Mouse (Mus musculus) liver, postnatal 0 days (tissue): ENCODE data around the gene Dnm3.

Source experiments
- CTCF ChIP-seq: sonication (generic); IDR thresholded peaks from 2 replicates; pipeline ENCODE4 v1.5.1; 2016; ENCODE audit warnings: antibody characterized with exemption, low read depth
- EP300 ChIP-seq: IDR thresholded peaks from 2 replicates; pipeline ENCODE4 v1.6.1; 2016; ENCODE audit warnings: antibody characterized with exemption, low read depth, mild to moderate bottlenecking

DNA sequence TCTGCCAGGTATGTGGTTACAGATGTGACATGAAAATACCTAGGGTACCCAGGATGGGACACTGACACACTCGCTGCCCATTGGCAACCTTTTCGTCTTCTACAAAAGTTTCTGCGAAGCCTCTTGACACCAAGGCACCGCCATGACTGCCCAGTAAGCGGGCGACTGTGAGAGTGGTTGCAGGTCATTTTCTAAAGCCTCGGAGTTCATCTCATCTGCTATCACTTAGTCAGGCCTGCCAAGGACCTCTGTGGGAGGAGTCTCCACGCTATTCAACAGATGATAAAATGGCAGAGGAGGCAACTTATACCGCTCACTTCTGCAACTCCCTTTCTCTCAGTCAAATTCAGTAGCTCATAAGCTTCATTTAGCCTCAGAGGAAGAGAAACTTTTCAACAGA, 268.8 kb downstream of the Dnm3 start:
- TF ChIP-seq CTCF (no peak), EP300 (no peak)
